Mouse (Mus musculus) intestine, embryonic 15.5 days (tissue): Measurements from ENCODE around the gene Fam129b. TPM values are rescaled to one million over a fixed set of nuclear protein-coding genes. Genes with fewer than 3 reads are reported as not detected.
"Not testable (repeated sequence)": the region's sequence is repeated elsewhere in the genome, so short reads cannot be mapped to it uniquely, and the experiment has no call there.

Source experiments
- ATAC-seq: fragments of 200-750 bp; cut with Nextera tagmentation; 2 replicates; pipeline ENCODE4 v1.8.0; 2017; ENCODE audit warnings: moderate TSS enrichment, moderate library complexity
- H3K27ac ChIP-seq: fragments of 300-500 bp; sonication (generic); 2 replicates; pipeline ENCODE4 v1.5.1; 2015; ENCODE audit warnings: mild to moderate bottlenecking, inconsistent platforms
- H3K27me3 ChIP-seq: fragments of 300-500 bp; sonication (generic); replicated peaks from 2 replicates; pipeline ENCODE4 v1.6.1; 2015; ENCODE audit warnings: inconsistent platforms
- H3K36me3 ChIP-seq: fragments of 300-500 bp; sonication (generic); 2 replicates; pipeline ENCODE4 v1.6.1; 2015; ENCODE audit warnings: inconsistent platforms
- H3K4me1 ChIP-seq: fragments of 300-500 bp; sonication (generic); replicated peaks from 2 replicates; pipeline ENCODE4 v1.6.1; 2015; ENCODE audit warnings: inconsistent platforms
- H3K4me2 ChIP-seq: fragments of 300-500 bp; sonication (generic); replicated peaks from 2 replicates; pipeline ENCODE4 v1.6.1; 2015; ENCODE audit warnings: mild to moderate bottlenecking, inconsistent platforms
- H3K4me3 ChIP-seq: fragments of 300-500 bp; sonication (generic); replicated peaks from 2 replicates; pipeline ENCODE4 v1.5.1; 2015; ENCODE audit warnings: inconsistent platforms
- H3K9ac ChIP-seq: fragments of 300-500 bp; sonication (generic); 2 replicates; pipeline ENCODE4 v1.6.1; 2015; ENCODE audit warnings: inconsistent platforms
- H3K9me3 ChIP-seq: fragments of 300-500 bp; sonication (generic); 2 replicates; pipeline ENCODE4 v1.6.1; 2016; ENCODE audit warnings: inconsistent platforms
- WGBS: fragments of 180-500 bp; shearing (Covaris S2); methylation state at CpG from one replicate; pipeline ENCODE4 v1.1.7; 2015; 5-methylcytosine and 5-hydroxymethylcytosine counted together
- polyA plus RNA-seq: library from polyadenylated mRNA; unstranded; fragments of >200 nt; fragmentation: Nextera tagmentation; extraction: Ambion mirVana; gene quantifications from 2 replicates; pipeline ENCODE4 v1.2.1, GENCODE M21; 2015

The Fam129b gene
- polyA plus RNA-seq, 1 experiment from 2014 or later = 40.4 TPM

DNA sequence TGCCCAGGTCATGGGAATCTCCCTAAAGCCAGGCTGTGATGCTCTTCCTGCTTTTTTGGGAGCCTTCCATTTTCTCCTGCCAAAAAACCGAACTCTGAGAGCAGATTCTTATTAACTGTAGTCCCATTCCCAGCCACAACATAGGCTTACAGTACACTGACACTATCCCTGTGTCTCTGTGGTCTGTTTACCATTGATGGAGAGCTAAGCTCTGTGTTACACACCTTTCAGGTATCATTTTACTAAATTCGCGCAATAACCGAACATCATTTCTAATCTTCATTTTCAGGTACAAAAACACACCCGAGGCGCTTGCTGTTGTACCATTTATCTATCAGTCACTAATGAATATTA lies 28.5 kb upstream of the Fam129b start:
- H3K9ac ChIP-seq = no peak overlapping the region

DNA sequence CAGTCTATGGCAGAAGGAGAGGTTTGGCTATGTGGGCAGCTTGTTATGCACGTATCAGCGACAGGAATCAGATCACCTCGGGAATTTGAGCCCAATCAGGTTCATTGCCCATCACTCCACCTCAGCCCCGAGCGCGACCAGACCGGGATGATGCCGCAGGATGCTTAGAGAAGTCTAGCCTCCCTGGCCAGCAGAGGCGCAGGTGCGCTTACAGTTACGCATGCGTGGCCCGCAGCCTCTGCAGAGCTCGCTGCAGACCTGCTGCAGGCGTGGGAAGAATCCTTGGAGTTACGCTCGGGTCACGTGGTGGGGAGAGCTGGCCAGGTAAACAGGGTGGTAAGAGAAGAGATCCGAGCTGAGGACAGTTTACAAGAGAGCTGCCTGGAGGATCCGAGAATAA lies 23.8 kb upstream of the Fam129b start:
- no peak overlapping the region for H3K4me3 ChIP-seq
- H3K9ac ChIP-seq = no peak overlapping the region
- peak; percentile 61 for ATAC-seq

More for the DNA sequence above, 28.5 kb upstream of the Fam129b start:
- no peak; the same call in 1 of the 2 replicates for ATAC-seq
- Histone ChIP-seq H3K4me3 (peak overlapping the region; percentile 81; the same call in 1 of the 2 replicates), H3K4me1 (0 out of 2 replicates have a peak, but pooled peaks cover 3% of the 10 kb centered on the region), H3K27ac (no peak overlapping the region), H3K36me3 (no peaks in the 10 kb centered on the region), H3K9me3 (no peaks in the 10 kb centered on the region), H3K27me3 (0 out of 2 replicates have a peak, but pooled peaks cover 7% of the 10 kb centered on the region), H3K4me2 (peak overlapping the region; percentile 97)
- WGBS = 43% methylated on average over 6 of the region's 6 CpGs

GRCm38 (mm10) chr2:32853716-32854115 lies 22.2 kb upstream of the Fam129b start:
- not testable (repeated sequence) for H3K27ac ChIP-seq, H3K4me3 ChIP-seq, H3K9me3 ChIP-seq, H3K9ac ChIP-seq, H3K27me3 ChIP-seq, ATAC-seq, H3K36me3 ChIP-seq, H3K4me2 ChIP-seq, H3K4me1 ChIP-seq
- 66% methylated on average over 4 of the region's 4 CpGs for WGBS

More for the DNA sequence above, 23.8 kb upstream of the Fam129b start:
- 1% methylated on average over 20 of the region's 20 CpGs for WGBS
- Histone ChIP-seq H3K9me3 (no peaks in the 10 kb centered on the region), H3K27me3 (0 out of 2 replicates have a peak, but pooled peaks cover 7% of the 10 kb centered on the region), H3K36me3 (no peaks in the 10 kb centered on the region), H3K4me2 (peak overlapping the region; percentile 44), H3K27ac (no peak overlapping the region), H3K4me1 (no peaks in the 10 kb centered on the region)

DNA sequence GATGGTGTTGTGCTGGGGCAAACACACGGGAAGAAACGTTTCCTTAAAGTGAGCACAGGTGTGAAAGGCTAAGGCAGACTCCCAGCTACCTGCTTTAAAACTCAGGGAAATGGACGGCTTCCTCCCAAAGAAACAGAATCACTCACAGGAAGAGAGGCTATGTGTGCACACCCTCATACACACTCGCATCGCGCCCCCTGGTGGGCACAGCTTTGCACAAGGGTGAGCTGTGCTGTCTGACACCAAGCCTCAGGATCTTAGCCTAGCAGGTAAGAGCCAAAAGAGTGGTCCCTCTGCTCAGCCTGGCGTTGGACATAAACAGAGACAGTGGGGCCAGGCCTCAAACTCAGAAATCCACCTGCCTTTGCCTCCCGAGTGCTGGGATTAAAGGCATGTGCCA lies 21.7 kb upstream of the Fam129b start:
- H3K4me1 ChIP-seq = no peaks in the 10 kb centered on the region; the same call in 1 of the 2 replicates
- 5% methylated on average over 8 of the region's 8 CpGs for WGBS
- H3K4me2 ChIP-seq = no peak overlapping the region
- 0 out of 2 replicates have a peak, but pooled peaks cover 7% of the 10 kb centered on the region for H3K27me3 ChIP-seq
- no peak overlapping the region for H3K9ac ChIP-seq
- ATAC-seq = peak; percentile 69
- H3K36me3 ChIP-seq = no peaks in the 10 kb centered on the region
- no peak overlapping the region for H3K4me3 ChIP-seq
- no peaks in the 10 kb centered on the region for H3K9me3 ChIP-seq
- no peak overlapping the region for H3K27ac ChIP-seq

GRCm38 (mm10) chr2:32855046-32855785 lies 20.7 kb upstream of the Fam129b start:
- no peak overlapping the region for H3K27ac ChIP-seq
- H3K27me3 ChIP-seq = 0 out of 2 replicates have a peak, but pooled peaks cover 7% of the 10 kb centered on the region
- H3K4me3 ChIP-seq = no peak overlapping the region
- ATAC-seq = no peak
- WGBS = 73% methylated on average over 7 of the region's 7 CpGs
- no peak overlapping the region for H3K4me2 ChIP-seq
- no peaks in the 10 kb centered on the region; the same call in 1 of the 2 replicates for H3K4me1 ChIP-seq
- no peaks in the 10 kb centered on the region for H3K9me3 ChIP-seq
- no peaks in the 10 kb centered on the region for H3K36me3 ChIP-seq
- H3K9ac ChIP-seq = no peak overlapping the region

DNA sequence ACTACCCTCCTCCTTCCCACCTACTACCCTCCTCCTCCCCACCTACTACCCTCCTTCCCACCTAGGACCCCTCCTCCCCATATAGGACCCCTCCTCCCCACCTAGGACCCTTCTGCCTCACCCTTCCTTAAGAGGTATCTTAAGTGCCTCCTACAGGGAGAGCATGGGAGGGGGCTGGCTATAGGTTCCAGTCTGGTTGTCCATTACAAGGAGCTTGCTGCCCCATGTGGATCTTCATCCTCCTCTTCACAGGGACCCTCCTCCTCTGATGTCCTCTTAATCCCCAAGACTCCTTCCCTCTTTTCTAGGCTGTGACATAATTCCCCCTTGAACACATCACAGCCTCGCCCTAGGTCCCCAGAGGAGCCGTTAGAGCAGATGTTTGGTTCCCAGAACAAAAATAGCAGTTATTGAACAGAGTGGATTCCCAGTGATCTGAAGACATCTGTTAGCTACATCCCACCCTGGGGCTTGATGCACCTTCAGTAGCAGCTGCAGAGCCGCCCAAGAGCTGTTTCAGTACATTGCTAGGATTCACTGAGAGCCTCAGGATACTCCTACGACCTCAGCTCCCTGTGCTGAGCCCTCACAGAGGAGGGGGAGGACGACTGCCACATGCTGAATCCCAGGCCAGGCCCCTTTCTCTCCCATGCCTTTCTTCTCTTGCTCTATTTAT lies 20.0 kb upstream of the Fam129b start:
- ATAC-seq = no peak
- Histone ChIP-seq H3K27ac (no peak overlapping the region), H3K4me2 (no peak overlapping the region), H3K9me3 (no peaks in the 10 kb centered on the region), H3K9ac (no peak overlapping the region), H3K4me1 (no peaks in the 10 kb centered on the region; the same call in 1 of the 2 replicates), H3K4me3 (no peak overlapping the region), H3K36me3 (no peaks in the 10 kb centered on the region), H3K27me3 (0 out of 2 replicates have a peak, but pooled peaks cover 7% of the 10 kb centered on the region)
- WGBS = 41% methylated on average over 5 of the region's 5 CpGs

GRCm38 (mm10) chr2:32857584-32857983 lies 18.3 kb upstream of the Fam129b start:
- H3K4me2 ChIP-seq = no peak overlapping the region
- H3K27ac ChIP-seq = no peak overlapping the region
- no peak overlapping the region for H3K9ac ChIP-seq
- no peaks in the 10 kb centered on the region; the same call in 1 of the 2 replicates for H3K4me1 ChIP-seq
- H3K4me3 ChIP-seq = no peak overlapping the region
- WGBS = under 1% methylated on average over 7 of the region's 7 CpGs
- no peaks in the 10 kb centered on the region for H3K9me3 ChIP-seq
- H3K36me3 ChIP-seq = no peaks in the 10 kb centered on the region
- no peaks in the 10 kb centered on the region for H3K27me3 ChIP-seq
- peak; percentile 80 for ATAC-seq

GRCm38 (mm10) chr2:32859010-32859621 lies 16.8 kb upstream of the Fam129b start:
- Histone ChIP-seq H3K4me3 (no peak overlapping the region), H3K9me3 (no peaks in the 10 kb centered on the region), H3K36me3 (no peaks in the 10 kb centered on the region), H3K27me3 (no peaks in the 10 kb centered on the region), H3K4me2 (no peak overlapping the region), H3K27ac (no peak overlapping the region), H3K9ac (no peak overlapping the region), H3K4me1 (no peaks in the 10 kb centered on the region; the same call in 1 of the 2 replicates)
- peak; percentile 27 for ATAC-seq
- 45% methylated on average over 10 of the region's 10 CpGs for WGBS

- Histone ChIP-seq H3K27me3 (no peaks in the 10 kb centered on the region), H3K36me3 (no peaks in the 10 kb centered on the region), H3K4me2 (no peak overlapping the region), H3K4me1 (no peaks in the 10 kb centered on the region; the same call in 1 of the 2 replicates), H3K9me3 (no peaks in the 10 kb centered on the region), H3K9ac (no peak overlapping the region), H3K27ac (no peak overlapping the region), H3K4me3 (no peak overlapping the region)
- 79% methylated on average over 5 of the region's 5 CpGs for WGBS
- no peak for ATAC-seq
Observed at GRCm38 (mm10) chr2:32859622-32860012, 16.3 kb upstream of the Fam129b start.

DNA sequence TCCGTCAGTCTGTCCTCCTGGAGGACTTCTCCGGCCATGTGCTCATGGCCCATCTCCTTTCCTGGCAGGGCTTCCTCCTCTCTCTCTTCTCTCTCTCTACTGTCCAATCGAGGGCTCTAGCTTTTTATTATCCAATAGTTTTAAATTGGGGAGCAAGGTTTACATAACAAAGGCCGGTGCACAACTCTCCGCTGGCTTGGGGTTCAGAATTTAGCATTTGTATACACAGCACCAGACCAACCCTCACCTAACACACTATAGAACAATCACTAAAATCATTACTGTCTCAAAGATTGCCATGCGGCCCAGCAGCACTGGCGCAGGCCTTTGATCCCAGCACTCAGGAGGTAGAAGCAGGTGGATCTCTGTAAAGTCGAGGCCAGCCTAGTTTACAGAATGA lies 15.1 kb upstream of the Fam129b start:
- H3K36me3 ChIP-seq = no peaks in the 10 kb centered on the region
- WGBS = 78% methylated on average over 8 of the region's 8 CpGs
- H3K27ac ChIP-seq = no peak overlapping the region
- H3K4me3 ChIP-seq = no peak overlapping the region
- H3K9me3 ChIP-seq = no peaks in the 10 kb centered on the region
- no peaks in the 10 kb centered on the region; the same call in 1 of the 2 replicates for H3K4me1 ChIP-seq
- no peak overlapping the region for H3K4me2 ChIP-seq
- ATAC-seq = no peak
- H3K27me3 ChIP-seq = no peaks in the 10 kb centered on the region
- no peak overlapping the region for H3K9ac ChIP-seq

DNA sequence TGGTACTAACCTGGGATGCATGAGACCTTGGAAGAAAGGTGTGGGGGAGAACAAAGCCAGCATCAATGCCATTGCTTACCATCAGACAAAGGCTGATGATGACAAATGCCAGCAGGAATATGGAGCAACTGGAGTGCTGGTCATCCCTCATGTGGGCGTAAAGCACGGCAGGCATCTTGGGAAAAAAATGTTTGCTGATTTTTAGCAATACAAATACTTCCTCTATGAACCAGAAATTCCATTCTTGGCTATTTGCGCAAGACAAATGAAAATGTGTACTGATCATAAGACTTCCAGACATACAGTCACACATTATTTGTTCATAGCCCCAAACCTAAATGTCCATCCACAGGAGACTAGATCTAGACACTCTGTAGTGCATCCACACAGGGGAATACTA lies 12.6 kb upstream of the Fam129b start:
- 87% methylated on average over 3 of the region's 3 CpGs for WGBS
- Histone ChIP-seq H3K9ac (no peak overlapping the region), H3K4me2 (no peak overlapping the region), H3K4me1 (no peaks in the 10 kb centered on the region), H3K36me3 (no peaks in the 10 kb centered on the region), H3K27me3 (no peaks in the 10 kb centered on the region), H3K27ac (no peak overlapping the region), H3K4me3 (no peak overlapping the region), H3K9me3 (no peaks in the 10 kb centered on the region)
- no peak for ATAC-seq

DNA sequence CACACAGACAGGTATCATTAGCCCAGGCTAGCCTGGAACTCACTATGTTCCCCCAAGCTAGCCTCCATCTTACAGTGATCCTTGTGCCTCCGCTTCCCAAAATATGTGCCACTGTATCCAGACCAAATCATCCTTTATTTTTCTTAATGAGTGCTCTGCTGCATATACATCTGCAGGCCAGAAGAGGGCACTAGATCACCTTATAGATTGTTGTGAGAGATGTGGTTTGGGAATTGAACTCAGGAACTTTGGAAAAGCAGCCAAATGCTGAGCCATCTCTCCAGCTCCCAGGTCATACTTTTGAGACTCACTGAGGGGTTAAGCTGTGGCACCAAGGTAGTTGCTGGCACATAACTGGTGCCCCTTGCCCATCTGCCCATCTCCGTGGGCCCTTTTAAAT lies 11.2 kb upstream of the Fam129b start:
- Histone ChIP-seq H3K27me3 (no peaks in the 10 kb centered on the region), H3K4me1 (peaks cover 2% of the 10 kb centered on the region; the same call in 1 of the 2 replicates), H3K9me3 (no peaks in the 10 kb centered on the region), H3K27ac (no peak overlapping the region), H3K36me3 (no peaks in the 10 kb centered on the region), H3K9ac (no peak overlapping the region), H3K4me3 (no peak overlapping the region), H3K4me2 (no peak overlapping the region)
- WGBS = 53% methylated on average over 2 of the region's 2 CpGs
- no peak for ATAC-seq
